Mouse (Mus musculus): ENCODE data around the gene Pex14.
A peak's percentile ranks its signal among the peaks of the same experiment; 100 is the strongest.

The Pex14 gene

GRCm38 (mm10) chr4:148990038-148990437 lies 109.6 kb downstream of the Pex14 start:
- peak; percentile 37 for DNase-seq (ENCODE audit: extremely low spot score, low read depth, low spot score)

- peak; percentile 30 for DNase-seq (ENCODE audit: extremely low spot score, low read depth, low spot score)
Measured at GRCm38 (mm10) chr4:148985541-148986476, 113.9 kb downstream of the Pex14 start.

- DNase-seq (ENCODE audit: extremely low spot score, low read depth, low spot score) = no peak
Measured at GRCm38 (mm10) chr4:148984701-148985540, 114.8 kb downstream of the Pex14 start.

GRCm38 (mm10) chr4:148982274-148982673 lies 117.4 kb downstream of the Pex14 start:
- DNase-seq (ENCODE audit: extremely low spot score, low read depth, low spot score) = no peak

GRCm38 (mm10) chr4:148979837-148980236 lies 119.8 kb downstream of the Pex14 start:
- DNase-seq (ENCODE audit: extremely low spot score, low read depth, low spot score) = no peak

- DNase-seq (ENCODE audit: extremely low spot score, low read depth, low spot score) = no peak
Measured at GRCm38 (mm10) chr4:148978926-148979325, 120.8 kb downstream of the Pex14 start.

- DNase-seq (ENCODE audit: extremely low spot score, low read depth, low spot score) = no peak
Measured at GRCm38 (mm10) chr4:148978221-148978855, 121.3 kb downstream of the Pex14 start.

- DNase-seq (ENCODE audit: extremely low spot score, low read depth, low spot score) = no peak
Measured at GRCm38 (mm10) chr4:148974833-148975232, 124.8 kb downstream of the Pex14 start.

GRCm38 (mm10) chr4:148973387-148973786 lies 126.3 kb downstream of the Pex14 start:
- DNase-seq (ENCODE audit: extremely low spot score, low read depth, low spot score) = no peak

- DNase-seq (ENCODE audit: extremely low spot score, low read depth, low spot score) = no peak
Measured at GRCm38 (mm10) chr4:148972707-148973106, 127.0 kb downstream of the Pex14 start.

- DNase-seq (ENCODE audit: extremely low spot score, low read depth, low spot score) = no peak
Measured at GRCm38 (mm10) chr4:148971613-148972242, 127.9 kb downstream of the Pex14 start.

GRCm38 (mm10) chr4:148970742-148971141 lies 128.9 kb downstream of the Pex14 start:
- no peak for DNase-seq (ENCODE audit: extremely low spot score, low read depth, low spot score)

- DNase-seq (ENCODE audit: extremely low spot score, low read depth, low spot score) = no peak
Measured at GRCm38 (mm10) chr4:148969610-148970009, 130.1 kb downstream of the Pex14 start.

GRCm38 (mm10) chr4:148968859-148969258 lies 130.8 kb downstream of the Pex14 start:
- no peak for DNase-seq (ENCODE audit: extremely low spot score, low read depth, low spot score)

- no peak for DNase-seq (ENCODE audit: extremely low spot score, low read depth, low spot score)
Measured at GRCm38 (mm10) chr4:148966132-148966531, 133.5 kb downstream of the Pex14 start.

GRCm38 (mm10) chr4:148964541-148965310 lies 134.9 kb downstream of the Pex14 start:
- no peak for DNase-seq (ENCODE audit: extremely low spot score, low read depth, low spot score)

GRCm38 (mm10) chr4:148962096-148962495 lies 137.6 kb downstream of the Pex14 start:
- DNase-seq (ENCODE audit: extremely low spot score, low read depth, low spot score) = no peak

GRCm38 (mm10) chr4:148961081-148961480 lies 138.6 kb downstream of the Pex14 start:
- no peak for DNase-seq (ENCODE audit: extremely low spot score, low read depth, low spot score)

- DNase-seq (ENCODE audit: extremely low spot score, low read depth, low spot score) = no peak
Measured at GRCm38 (mm10) chr4:148960011-148960410, 139.7 kb downstream of the Pex14 start.

Measured in hindlimb bud, embryonic 11.5 days (tissue).